Mouse (Mus musculus) midbrain, embryonic 13.5 days (tissue): Measurements from ENCODE around the gene Rgs7bp. TPM values are rescaled to one million over a fixed set of nuclear protein-coding genes. Genes with fewer than 3 reads are reported as not detected.

Experiments used
- ATAC-seq: fragments of 200-750 bp; cut with Nextera tagmentation; 2 replicates; pipeline ENCODE4 v1.8.0; 2017; ENCODE audit warnings: mild to moderate bottlenecking, moderate TSS enrichment, moderate library complexity
- H3K27ac ChIP-seq: fragments of 300-500 bp; sonication (generic); 2 replicates; pipeline ENCODE4 v1.5.1; 2015; ENCODE audit warnings: inconsistent platforms, mild to moderate bottlenecking, moderate library complexity
- H3K27me3 ChIP-seq: fragments of 300-500 bp; sonication (generic); 2 replicates; pipeline ENCODE4 v1.6.1; 2015; ENCODE audit warnings: mild to moderate bottlenecking, inconsistent platforms
- H3K36me3 ChIP-seq: fragments of 300-500 bp; sonication (generic); 2 replicates; pipeline ENCODE4 v1.6.1; 2015; ENCODE audit warnings: mild to moderate bottlenecking, inconsistent platforms
- H3K4me1 ChIP-seq: fragments of 300-500 bp; sonication (generic); replicated peaks from 2 replicates; pipeline ENCODE4 v1.6.1; 2015; ENCODE audit warnings: inconsistent platforms
- H3K4me2 ChIP-seq: fragments of 300-500 bp; sonication (generic); replicated peaks from 2 replicates; pipeline ENCODE4 v1.6.1; 2015; ENCODE audit warnings: moderate library complexity, mild to moderate bottlenecking, inconsistent platforms
- H3K4me3 ChIP-seq: fragments of 300-500 bp; sonication (generic); replicated peaks from 2 replicates; pipeline ENCODE4 v1.5.1; 2015; ENCODE audit warnings: mild to moderate bottlenecking, inconsistent platforms
- H3K9ac ChIP-seq: fragments of 300-500 bp; sonication (generic); replicated peaks from 2 replicates; pipeline ENCODE4 v1.6.1; 2015; ENCODE audit warnings: mild to moderate bottlenecking, inconsistent platforms
- H3K9me3 ChIP-seq: fragments of 300-500 bp; sonication (generic); 2 replicates; pipeline ENCODE4 v1.6.1; 2016; ENCODE audit warnings: mild to moderate bottlenecking, inconsistent platforms
- WGBS: fragments of 180-500 bp; shearing (Covaris S2); methylation state at CpG from one replicate; pipeline ENCODE4 v1.1.7; 2015; 5-methylcytosine and 5-hydroxymethylcytosine counted together
- polyA plus RNA-seq: library from polyadenylated mRNA; unstranded; fragments of >200 nt; fragmentation: Nextera tagmentation; extraction: Ambion mirVana; gene quantifications from 2 replicates; pipeline ENCODE4 v1.2.1, GENCODE M21; 2015

Rgs7bp gene
- polyA plus RNA-seq: 2.2 and 2.3 TPM in 2 replicates

GRCm38 (mm10) chr13:105054181-105054940, at the start of gene Rgs7bp:
Rgs7bp (minus strand) TSS chr13:105054930.
- peak; percentile 92 for ATAC-seq
- no peaks in the 10 kb centered on the region for H3K9me3 ChIP-seq
- H3K36me3 ChIP-seq: no peaks in the 10 kb centered on the region
- peak within 1 kb of the TSS; percentile 88 for H3K27ac ChIP-seq
- peak within 1 kb of the TSS; percentile 72 for H3K9ac ChIP-seq
- peak within 1 kb of the TSS; percentile 58 for H3K4me3 ChIP-seq
- peak within 1 kb of the TSS; percentile 83 for H3K4me2 ChIP-seq
- WGBS: under 1% methylated on average over 75 of the region's 75 CpGs
- peaks cover 17% of the 10 kb centered on the region for H3K4me1 ChIP-seq
- peaks cover 12% of the 10 kb centered on the region for H3K27me3 ChIP-seq

GRCm38 (mm10) chr13:105104385-105104784, 49.7 kb upstream of the Rgs7bp start:
- ATAC-seq: no peak

GRCm38 (mm10) chr13:105100705-105101104, 46.0 kb upstream of the Rgs7bp start:
- no peaks in the 10 kb centered on the region for H3K9me3 ChIP-seq
- H3K4me1 ChIP-seq: no peaks in the 10 kb centered on the region
- H3K4me3 ChIP-seq: no peak overlapping the region
- H3K27ac ChIP-seq: no peak overlapping the region
- no peaks in the 10 kb centered on the region for H3K36me3 ChIP-seq
- no peak overlapping the region for H3K9ac ChIP-seq
- WGBS: 72% methylated on average over 4 of the region's 4 CpGs
- H3K4me2 ChIP-seq: no peak overlapping the region
- no peak for ATAC-seq
- no peaks in the 10 kb centered on the region for H3K27me3 ChIP-seq

More at GRCm38 (mm10) chr13:105104385-105104784, 49.7 kb upstream of the Rgs7bp start:
- H3K27ac ChIP-seq: no peak overlapping the region
- no peaks in the 10 kb centered on the region for H3K36me3 ChIP-seq
- H3K9me3 ChIP-seq: no peaks in the 10 kb centered on the region
- no peak overlapping the region for H3K4me2 ChIP-seq
- no peak overlapping the region for H3K4me3 ChIP-seq
- WGBS: 87% methylated on average over 2 of the region's 2 CpGs
- no peak overlapping the region for H3K9ac ChIP-seq
- no peaks in the 10 kb centered on the region for H3K27me3 ChIP-seq
- no peaks in the 10 kb centered on the region for H3K4me1 ChIP-seq

GRCm38 (mm10) chr13:105096316-105096715, 41.6 kb upstream of the Rgs7bp start:
- 79% methylated on average over 2 of the region's 2 CpGs for WGBS
- Histone ChIP-seq H3K27me3 (no peaks in the 10 kb centered on the region), H3K9me3 (no peaks in the 10 kb centered on the region), H3K36me3 (no peaks in the 10 kb centered on the region), H3K4me2 (no peak overlapping the region), H3K4me1 (no peaks in the 10 kb centered on the region), H3K4me3 (no peak overlapping the region), H3K9ac (no peak overlapping the region), H3K27ac (no peak overlapping the region)
- ATAC-seq: no peak

- Histone ChIP-seq H3K4me3 (no peak overlapping the region), H3K4me1 (no peaks in the 10 kb centered on the region), H3K36me3 (no peaks in the 10 kb centered on the region), H3K9me3 (no peaks in the 10 kb centered on the region), H3K9ac (no peak overlapping the region), H3K4me2 (no peak overlapping the region), H3K27ac (no peak overlapping the region), H3K27me3 (no peaks in the 10 kb centered on the region)
- WGBS: 96% methylated on average over 3 of the region's 3 CpGs
- ATAC-seq: no peak
These were observed 34.5 kb upstream of the Rgs7bp start for GRCm38 (mm10) chr13:105089276-105089675.

DNA sequence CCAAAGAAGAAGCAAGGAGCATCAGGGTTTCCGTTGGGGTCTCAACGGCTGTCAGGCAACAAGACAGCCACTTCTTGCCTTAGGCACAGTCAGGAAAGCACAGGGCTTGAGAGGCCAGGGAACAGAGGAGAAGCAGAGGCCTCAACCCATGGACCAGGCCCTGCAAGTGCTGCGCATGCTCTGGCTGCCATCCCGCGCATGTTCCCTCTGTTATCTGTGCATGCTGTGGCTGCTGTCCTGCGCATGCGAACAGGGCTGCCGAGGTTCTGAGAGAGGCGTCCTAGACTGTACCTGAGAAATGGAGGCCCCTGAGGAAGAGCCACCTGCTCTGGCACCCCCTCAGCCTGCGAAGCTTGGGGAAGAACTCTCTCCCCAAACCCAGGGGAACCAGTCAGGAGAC, 27.1 kb upstream of the Rgs7bp start, which contains the start of gene 4933425L06Rik:
4933425L06Rik (plus strand) TSS at position 261 of the 400 bp plus-strand sequence.
- H3K4me3 ChIP-seq: no peak within 1 kb of the TSS
- no peaks in the 10 kb centered on the region for H3K4me1 ChIP-seq

GRCm38 (mm10) chr13:105066890-105067845, 12.4 kb upstream of the Rgs7bp start:
- 76% methylated on average over 6 of the region's 7 CpGs for WGBS
- Histone ChIP-seq H3K36me3 (no peaks in the 10 kb centered on the region), H3K4me3 (no peak overlapping the region), H3K4me1 (no peaks in the 10 kb centered on the region), H3K27me3 (no peaks in the 10 kb centered on the region), H3K9me3 (no peaks in the 10 kb centered on the region), H3K4me2 (no peak overlapping the region), H3K27ac (no peak overlapping the region), H3K9ac (no peak overlapping the region)
- no peak for ATAC-seq

More for the DNA sequence above, 27.1 kb upstream of the Rgs7bp start, which contains the start of gene 4933425L06Rik:
- peak; percentile 48; the same call in 1 of the 2 replicates for ATAC-seq
- Histone ChIP-seq H3K4me2 (no peak within 1 kb of the TSS), H3K36me3 (no peaks in the 10 kb centered on the region), H3K9ac (no peak within 1 kb of the TSS), H3K27ac (no peak within 1 kb of the TSS), H3K27me3 (no peaks in the 10 kb centered on the region), H3K9me3 (no peaks in the 10 kb centered on the region)
- WGBS: 96% methylated on average over 10 of the region's 10 CpGs

GRCm38 (mm10) chr13:105066119-105066518, 11.4 kb upstream of the Rgs7bp start:
- no peak overlapping the region for H3K9ac ChIP-seq
- no peaks in the 10 kb centered on the region for H3K27me3 ChIP-seq
- no peaks in the 10 kb centered on the region for H3K4me1 ChIP-seq
- ATAC-seq: no peak
- no peak overlapping the region for H3K27ac ChIP-seq
- no peaks in the 10 kb centered on the region for H3K36me3 ChIP-seq
- H3K4me2 ChIP-seq: no peak overlapping the region
- no peaks in the 10 kb centered on the region for H3K9me3 ChIP-seq
- no peak overlapping the region for H3K4me3 ChIP-seq

DNA sequence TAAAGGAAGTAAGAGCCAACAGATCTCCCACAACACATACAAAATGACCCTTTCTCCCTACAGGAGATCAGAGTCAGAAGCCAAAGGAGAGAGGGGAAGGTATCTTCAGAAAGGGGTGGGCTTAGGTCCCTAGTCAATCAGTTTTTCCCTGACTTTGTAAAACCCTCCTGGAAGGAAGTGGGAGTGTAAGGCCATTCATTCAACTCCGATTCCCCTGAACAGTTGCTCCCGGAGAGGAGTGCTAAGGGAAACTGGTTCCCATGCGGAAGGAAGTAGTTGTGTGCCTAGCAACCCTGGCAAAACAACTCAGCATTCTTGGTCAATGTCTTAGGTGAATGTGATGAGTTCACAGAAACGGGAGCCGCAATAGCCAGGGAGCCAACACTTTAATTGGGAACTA, 644 bp upstream of the Rgs7bp start:
- Histone ChIP-seq H3K9ac (0 out of 2 replicates have a peak overlapping the region, but pooled peaks have one; percentile 72), H3K4me1 (peaks cover 17% of the 10 kb centered on the region), H3K36me3 (no peaks in the 10 kb centered on the region), H3K4me2 (peak overlapping the region; percentile 83), H3K9me3 (no peaks in the 10 kb centered on the region), H3K27me3 (peaks cover 12% of the 10 kb centered on the region), H3K4me3 (peak overlapping the region; percentile 58), H3K27ac (no peak overlapping the region)
- ATAC-seq: no peak
- WGBS: 16% methylated on average over 5 of the region's 5 CpGs

DNA sequence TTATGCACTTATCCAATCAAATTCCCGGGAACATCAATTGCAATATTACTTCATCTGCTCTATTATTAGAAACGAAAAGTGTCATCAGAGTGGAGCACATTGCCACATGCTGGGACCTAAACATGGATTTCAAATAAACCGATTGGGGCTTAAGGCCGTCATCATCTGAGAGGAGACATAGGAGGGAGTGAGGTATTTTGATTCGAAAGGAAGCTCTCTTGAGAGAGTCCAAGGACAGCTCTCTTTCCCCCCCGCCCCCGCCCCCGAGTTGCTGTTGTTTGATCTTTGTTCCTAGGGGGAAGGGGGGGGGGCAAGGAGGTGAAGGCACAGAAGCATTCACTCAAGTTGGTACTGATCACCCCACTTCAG, 195 bp upstream of the Rgs7bp start:
- H3K27ac ChIP-seq: peak overlapping the region; percentile 88
- peak overlapping the region; percentile 83 for H3K4me2 ChIP-seq
- peak; percentile 63 for ATAC-seq
- H3K27me3 ChIP-seq: peaks cover 12% of the 10 kb centered on the region
- H3K36me3 ChIP-seq: no peaks in the 10 kb centered on the region
- H3K4me1 ChIP-seq: peaks cover 17% of the 10 kb centered on the region
- WGBS: under 1% methylated on average over 8 of the region's 8 CpGs
- peak overlapping the region; percentile 58 for H3K4me3 ChIP-seq
- H3K9ac ChIP-seq: peak overlapping the region; percentile 72
- H3K9me3 ChIP-seq: no peaks in the 10 kb centered on the region

DNA sequence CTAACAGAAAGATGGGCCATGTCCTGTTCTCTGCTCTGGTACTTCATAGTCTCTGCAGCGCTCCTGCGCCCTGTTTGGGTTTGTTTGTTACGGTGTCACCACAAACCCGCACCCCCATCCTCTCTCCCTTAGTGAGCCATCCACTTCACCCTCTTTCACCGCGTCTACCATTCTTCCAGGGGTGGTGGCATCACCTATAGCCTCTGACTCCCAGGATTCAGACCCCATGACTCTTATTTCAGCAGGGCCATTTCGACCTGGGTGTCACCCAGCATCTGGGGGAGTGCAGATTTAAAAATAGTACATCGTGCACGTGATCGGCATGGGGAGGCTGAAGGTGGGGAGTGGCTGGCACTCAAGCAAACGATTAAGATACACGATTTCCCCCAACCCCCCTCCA, 1.1 kb downstream of the Rgs7bp start:
- H3K9me3 ChIP-seq: no peaks in the 10 kb centered on the region
- H3K36me3 ChIP-seq: no peaks in the 10 kb centered on the region
- WGBS: 1% methylated on average over 12 of the region's 12 CpGs
- H3K4me1 ChIP-seq: peaks cover 17% of the 10 kb centered on the region
- H3K27ac ChIP-seq: peak overlapping the region; percentile 88
- peaks cover 12% of the 10 kb centered on the region for H3K27me3 ChIP-seq
- ATAC-seq: peak; percentile 15
- H3K4me3 ChIP-seq: peak overlapping the region; percentile 58
- H3K9ac ChIP-seq: peak overlapping the region; percentile 72
- H3K4me2 ChIP-seq: peak overlapping the region; percentile 83

DNA sequence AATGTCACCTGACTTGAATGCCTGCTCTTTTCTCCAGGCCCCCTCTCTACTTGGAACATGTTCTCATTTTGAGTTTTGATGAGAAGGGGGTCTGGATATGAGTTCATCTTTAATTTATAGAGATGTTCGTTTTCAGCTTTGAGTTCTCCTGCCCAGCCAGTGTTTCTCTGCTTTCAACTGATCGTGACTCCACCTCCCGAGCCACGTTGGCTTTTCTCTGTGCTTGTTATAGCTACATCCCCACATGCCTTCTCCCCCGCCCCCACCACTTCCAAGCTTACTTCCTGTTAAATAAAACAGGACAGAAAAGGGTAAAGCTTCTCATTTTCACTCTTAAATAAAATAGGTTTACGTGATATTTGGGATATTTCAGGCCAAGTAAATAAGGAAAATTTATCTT, 3.3 kb downstream of the Rgs7bp start:
- Histone ChIP-seq H3K27ac (no peak overlapping the region), H3K4me2 (no peak overlapping the region), H3K9ac (no peak overlapping the region), H3K27me3 (peaks cover 12% of the 10 kb centered on the region), H3K4me1 (peaks cover 17% of the 10 kb centered on the region), H3K4me3 (no peak overlapping the region), H3K9me3 (no peaks in the 10 kb centered on the region), H3K36me3 (no peaks in the 10 kb centered on the region)
- 51% methylated on average over 6 of the region's 6 CpGs for WGBS
- no peak for ATAC-seq
